ENCODE assay signal across 21 mouse cellular contexts in genomic region chr11:70737749-70738148, GRCm38 (mm10). TPM values are rescaled to one million over a fixed set of nuclear protein-coding genes. Genes with fewer than 3 reads are reported as not detected.
DNase-seq lines count a peak whose midpoint lies in the region; ATAC-seq and TF ChIP-seq lines count a peak whose summit lies in the region.
"Had no signal": no experiment of that assay in that cellular context is flagged by ENCODE, and none has a peak within 500 bp of the region (broad histone marks: within the 10 kb centered on the region; RNA-seq: fewer than 3 reads in every experiment).

No protein-coding gene starts in this region.

- no peak for TF ChIP-seq POLR2A in liver, adult 2 months (IDR thresholded peaks at IDR 0.05; ENCODE audit: extremely low read depth, insufficient read depth, low read length)

- H3K4me3 ChIP-seq in liver, adult 2 months (ENCODE audit: insufficient read depth, low read depth, low read length), result no peak overlapping the region
- H3K4me3 ChIP-seq in liver, embryonic 11.5 days (ENCODE audit: low read depth, low read length), result no peak overlapping the region
- no peak overlapping the region for H3K4me3 ChIP-seq in intestine, embryonic 16.5 days (ENCODE audit: low read length)
- H3K4me3 ChIP-seq: forebrain, embryonic 12.5 days; heart, embryonic 10.5 days; hindbrain, embryonic 13.5 days; megakaryocyte, embryonic 14.5 days; midbrain, embryonic 15.5 days; neural tube, embryonic 15.5 days; stomach, embryonic 15.5 days had no signal

- ATAC-seq in liver, embryonic 11.5 days (replicated peaks; ENCODE audit: low FRiP score), result no peak
- peak; percentile 77 for ATAC-seq in common myeloid progenitor, adult 5-6 weeks (replicated peaks; ENCODE audit: low read depth, poor library complexity, severe bottlenecking)
- ATAC-seq in intestine, embryonic 16.5 days, result peak; percentile 93
- ATAC-seq: CD4-positive, CD25-positive, alpha-beta regulatory T cell, adult 4 months; midbrain, embryonic 15.5 days had no signal

- no peak overlapping the region for H3K9ac ChIP-seq in liver, adult 2 months (ENCODE audit: low read depth, low read length)
- H3K9ac ChIP-seq in liver, embryonic 11.5 days (ENCODE audit: low read depth, low read length), result no peak overlapping the region
- H3K9ac ChIP-seq in intestine, embryonic 16.5 days (ENCODE audit: low read depth, low read length), result no peak overlapping the region
- H3K9ac ChIP-seq: forebrain, embryonic 12.5 days; hindbrain, embryonic 13.5 days; midbrain, embryonic 15.5 days; neural tube, embryonic 15.5 days; stomach, embryonic 15.5 days had no signal

- peaks cover 26% of the 10 kb centered on the region for H3K4me1 ChIP-seq in liver, adult 2 months (ENCODE audit: control insufficient read depth, insufficient read depth, low read length)
- no peaks in the 10 kb centered on the region for H3K4me1 ChIP-seq in liver, embryonic 11.5 days (replicated peaks; ENCODE audit: control insufficient read depth, insufficient read depth, low read length)
- H3K4me1 ChIP-seq in intestine, embryonic 16.5 days (ENCODE audit: control insufficient read depth, insufficient read depth, low read length), result peaks cover 9% of the 10 kb centered on the region
- H3K4me1 ChIP-seq: forebrain, embryonic 12.5 days; hindbrain, embryonic 13.5 days; midbrain, embryonic 15.5 days; neural tube, embryonic 15.5 days; stomach, embryonic 15.5 days had no signal

- 19% methylated on average over 5 of the region's 5 CpGs for WGBS in liver, adult 2 months
- WGBS in liver, embryonic 11.5 days, result 25% methylated on average over 5 of the region's 5 CpGs
- WGBS in intestine, embryonic 16.5 days, result 50% methylated on average over 5 of the region's 5 CpGs

- H3K4me2 ChIP-seq in liver, embryonic 11.5 days, result no peak overlapping the region
- no peak overlapping the region for H3K4me2 ChIP-seq in intestine, embryonic 16.5 days (ENCODE audit: low read depth, low read length)
- H3K4me2 ChIP-seq: forebrain, embryonic 12.5 days; hindbrain, embryonic 13.5 days; midbrain, embryonic 15.5 days; neural tube, embryonic 15.5 days; stomach, embryonic 15.5 days had no signal

- H3K27ac ChIP-seq in liver, adult 2 months (replicated peaks; ENCODE audit: insufficient read depth, low read depth, low read length), result 0 out of 2 replicates have a peak overlapping the region, but pooled peaks have one; percentile 13
- H3K27ac ChIP-seq in liver, embryonic 11.5 days (ENCODE audit: low read depth, low read length), result no peak overlapping the region
- H3K27ac ChIP-seq in intestine, embryonic 16.5 days (ENCODE audit: low read length), result peak overlapping the region; percentile 45; the same call in 1 of the 2 replicates
- H3K27ac ChIP-seq: forebrain, embryonic 12.5 days; heart, embryonic 10.5 days; hindbrain, embryonic 13.5 days; midbrain, embryonic 15.5 days; neural tube, embryonic 15.5 days; stomach, embryonic 15.5 days had no signal

- H3K27me3 ChIP-seq in liver, adult 2 months (ENCODE audit: control insufficient read depth, insufficient read depth, low read length), result no peaks in the 10 kb centered on the region
- H3K27me3 ChIP-seq in liver, embryonic 11.5 days (replicated peaks; ENCODE audit: control insufficient read depth, insufficient read depth, low read length), result peaks cover 6% of the 10 kb centered on the region
- H3K27me3 ChIP-seq in intestine, embryonic 16.5 days (replicated peaks; ENCODE audit: control insufficient read depth, insufficient read depth, low read length), result no peaks in the 10 kb centered on the region
- H3K27me3 ChIP-seq: forebrain, embryonic 12.5 days; hindbrain, embryonic 13.5 days; midbrain, embryonic 15.5 days; neural tube, embryonic 15.5 days; stomach, embryonic 15.5 days had no signal

- DNase-seq in liver, adult 2 months (ENCODE audit: extremely low read depth, low read depth, low spot score), result peak; percentile 88
- no peak for DNase-seq in liver, embryonic 11.5 days (ENCODE audit: low spot score)
- peak; percentile 44 for DNase-seq in yolk sac, embryonic 10.5 days (ENCODE audit: low spot score)
- no peak for DNase-seq in frontal cortex, postnatal 25 days (ENCODE audit: low spot score in 2 of 2)
- no peak for DNase-seq in left cerebral cortex, adult 18-20 months (ENCODE audit: low spot score in 2 of 2)
- DNase-seq: cerebellum, adult 2 months; gastrocnemius, postnatal 25 days; heart, postnatal 14 days; kidney, adult 18-20 months; lung, adult 18-20 months; lung, postnatal 14 days had no signal

- no peaks in the 10 kb centered on the region for H3K36me3 ChIP-seq in liver, adult 2 months (ENCODE audit: control insufficient read depth, insufficient read depth, low read length)
- H3K36me3 ChIP-seq in liver, embryonic 11.5 days (ENCODE audit: control insufficient read depth, insufficient read depth, low read length), result no peaks in the 10 kb centered on the region
- no peaks in the 10 kb centered on the region for H3K36me3 ChIP-seq in intestine, embryonic 16.5 days (ENCODE audit: control insufficient read depth, insufficient read depth, low read length)
- H3K36me3 ChIP-seq: forebrain, embryonic 12.5 days; heart, embryonic 10.5 days; hindbrain, embryonic 13.5 days; midbrain, embryonic 15.5 days; neural tube, embryonic 15.5 days; stomach, embryonic 15.5 days had no signal

- H3K9me3 ChIP-seq in liver, embryonic 11.5 days (ENCODE audit: control insufficient read depth, low read length), result no peaks in the 10 kb centered on the region
- no peaks in the 10 kb centered on the region for H3K9me3 ChIP-seq in intestine, embryonic 16.5 days (ENCODE audit: control insufficient read depth, low read length)
- H3K9me3 ChIP-seq: forebrain, embryonic 12.5 days; heart, embryonic 10.5 days; hindbrain, embryonic 13.5 days; megakaryocyte, embryonic 14.5 days; midbrain, embryonic 15.5 days; neural tube, embryonic 15.5 days; stomach, embryonic 15.5 days had no signal

- TF ChIP-seq CTCF in liver, adult 2 months (IDR thresholded peaks at IDR 0.05; ENCODE audit: low read depth, low read length), result no peak

- H3K79me2 ChIP-seq in liver, adult 2 months (ENCODE audit: control insufficient read depth, insufficient read depth, low read length), result no peaks in the 10 kb centered on the region

RNA-seq across cellular contexts. Expression of gene Zfp3, which starts 26.3 kb away (rescaled TPM):
- total RNA-seq in liver, adult 2 months (2014; rRNA removed), result 1.8 and 1.9 TPM in 2 replicates
- polyA plus RNA-seq in liver, adult 2 months (2012; rRNA removed), result 0.47 and 0.87 TPM in 2 replicates
- polyA plus RNA-seq in liver, embryonic 11.5 days (2014; fragmentation: Nextera tagmentation; extraction: Ambion mirVana), result 3.3 and 4.0 TPM in 2 replicates
- 2.3 and 4.2 TPM in 2 replicates for total RNA-seq in common myeloid progenitor, adult 5-6 weeks (2017)
- 4.8 and 5.3 TPM in 2 replicates for polyA plus RNA-seq in intestine, embryonic 16.5 days (2015; fragmentation: Nextera tagmentation; extraction: Ambion mirVana)
- 10 to 100 TPM; 17.2 to 17.9 TPM for total RNA-seq in left cerebral cortex, adult 18-20 months (2021)

RNA-seq across cellular contexts. Expression of gene Kif1c, which starts 37.4 kb away (rescaled TPM):
- total RNA-seq in liver, adult 2 months (2014; rRNA removed), result 50.8 and 60.9 TPM in 2 replicates
- polyA plus RNA-seq in liver, adult 2 months (2012; rRNA removed), result 75.6 and 93.7 TPM in 2 replicates
- polyA plus RNA-seq in liver, embryonic 11.5 days (2014; fragmentation: Nextera tagmentation; extraction: Ambion mirVana), result 3.1 and 3.8 TPM in 2 replicates
- 4.7 and 8.6 TPM in 2 replicates for total RNA-seq in common myeloid progenitor, adult 5-6 weeks (2017)
- polyA plus RNA-seq in intestine, embryonic 16.5 days (2015; fragmentation: Nextera tagmentation; extraction: Ambion mirVana), result 2.3 and 2.8 TPM in 2 replicates
- 10 to 100 TPM; 54.8 to 57.7 TPM for total RNA-seq in left cerebral cortex, adult 18-20 months (2021)

RNA-seq across cellular contexts. Expression of gene Inca1, which starts 37.8 kb away (rescaled TPM):
- 14.1 and 18.4 TPM in 2 replicates for total RNA-seq in liver, adult 2 months (2014; rRNA removed)
- 19.5 and 29.9 TPM in 2 replicates for polyA plus RNA-seq in liver, adult 2 months (2012; rRNA removed)
- 0.96 and 1.1 TPM in 2 replicates for polyA plus RNA-seq in liver, embryonic 11.5 days (2014; fragmentation: Nextera tagmentation; extraction: Ambion mirVana)
- total RNA-seq in common myeloid progenitor, adult 5-6 weeks (2017), result not detected in 2 replicates
- polyA plus RNA-seq in intestine, embryonic 16.5 days (2015; fragmentation: Nextera tagmentation; extraction: Ambion mirVana), result 1.4 and 1.8 TPM in 2 replicates
- total RNA-seq in left cerebral cortex, adult 18-20 months (2021), result 1 to 10 TPM; 1.8 to 2.2 TPM

RNA-seq across cellular contexts. Expression of gene Camta2, which starts 49.8 kb away (rescaled TPM):
- 2.3 and 3.0 TPM in 2 replicates for total RNA-seq in liver, adult 2 months (2014; rRNA removed)
- polyA plus RNA-seq in liver, adult 2 months (2012; rRNA removed), result 14.7 and 16.9 TPM in 2 replicates
- polyA plus RNA-seq in liver, embryonic 11.5 days (2014; fragmentation: Nextera tagmentation; extraction: Ambion mirVana), result 10.4 and 13.1 TPM in 2 replicates
- total RNA-seq in common myeloid progenitor, adult 5-6 weeks (2017), result 5.3 and 13.3 TPM in 2 replicates
- polyA plus RNA-seq in intestine, embryonic 16.5 days (2015; fragmentation: Nextera tagmentation; extraction: Ambion mirVana), result 14.2 and 14.4 TPM in 2 replicates
- total RNA-seq in left cerebral cortex, adult 18-20 months (2021), result 100 to 1,000 TPM; 217 to 224 TPM

Comparison
In these comparisons a context has a peak if more than half of its experiments do, and no peak if none do; other contexts are left out.
1. DNase-seq: peak in liver, adult 2 months (single experiment) and yolk sac, embryonic 10.5 days (single experiment); none in liver, embryonic 11.5 days (single experiment), frontal cortex, postnatal 25 days (0 of 2) and left cerebral cortex, adult 18-20 months (0 of 2).